Mouse (Mus musculus) liver, embryonic 16.5 days (tissue): ENCODE measurements around the gene Gm49325. TPM values are rescaled to one million over a fixed set of nuclear protein-coding genes. Genes with fewer than 3 reads are reported as not detected.
A peak's percentile ranks its signal among the peaks of the same experiment; 100 is the strongest.

Experiments used
- ATAC-seq: fragments of 200-750 bp; cut with Nextera tagmentation; 2 replicates; pipeline ENCODE4 v1.8.0; 2017; ENCODE audit warnings: low read depth, mild to moderate bottlenecking, moderate number of reproducible peaks, moderate library complexity
- H3K27ac ChIP-seq: fragments of 300-500 bp; sonication (generic); 2 replicates; pipeline ENCODE4 v1.5.1; 2014; ENCODE audit warnings: mild to moderate bottlenecking, low read length
- H3K27me3 ChIP-seq: fragments of 300-500 bp; sonication (generic); 2 replicates; pipeline ENCODE4 v1.6.1; 2014; ENCODE audit warnings: low read depth, low read length, mixed read lengths; ENCODE audit not compliant: control insufficient read depth, insufficient read depth
- H3K36me3 ChIP-seq: fragments of 300-500 bp; sonication (generic); 2 replicates; pipeline ENCODE4 v1.6.1; 2014; ENCODE audit warnings: mild to moderate bottlenecking; ENCODE audit not compliant: control insufficient read depth, insufficient read depth
- H3K4me1 ChIP-seq: fragments of 300-500 bp; sonication (generic); 2 replicates; pipeline ENCODE4 v1.6.1; 2014; ENCODE audit warnings: low read depth, low read length, mixed read lengths; ENCODE audit not compliant: control insufficient read depth
- H3K4me2 ChIP-seq: fragments of 300-500 bp; sonication (generic); 2 replicates; pipeline ENCODE4 v1.6.1; 2014; ENCODE audit warnings: low read depth, low read length, mixed read lengths
- H3K4me3 ChIP-seq: fragments of 300-500 bp; sonication (generic); 2 replicates; pipeline ENCODE4 v1.5.1; 2014; ENCODE audit warnings: low read depth, mild to moderate bottlenecking, low read length
- H3K9ac ChIP-seq: fragments of 300-500 bp; sonication (generic); 2 replicates; pipeline ENCODE4 v1.6.1; 2014; ENCODE audit warnings: low read depth, low read length
- H3K9me3 ChIP-seq: fragments of 300-500 bp; sonication (generic); replicated peaks from 2 replicates; pipeline ENCODE4 v1.6.1; 2016; ENCODE audit warnings: low read length; ENCODE audit not compliant: control insufficient read depth
- WGBS: fragments of 180-500 bp; shearing (Covaris S2); extraction: QIAGEN DNeasy Blood & Tissue Kit; methylation state at CpG from one replicate; pipeline ENCODE4 v1.1.7; 2014; ENCODE audit not compliant: insufficient replicate concordance; 5-methylcytosine and 5-hydroxymethylcytosine counted together
- polyA plus RNA-seq: library from polyadenylated mRNA; unstranded; fragments of >200 nt; fragmentation: Nextera tagmentation; extraction: Ambion mirVana; gene quantifications from 2 replicates; pipeline ENCODE4 v1.2.1, GENCODE M21; 2015

Gm49325 gene
- polyA plus RNA-seq, 1 experiment from 2014 or later: not detected

- WGBS: 74% methylated on average over 3 of the region's 3 CpGs
- H3K9ac ChIP-seq: no peak overlapping the region
- H3K9me3 ChIP-seq: no peaks in the 10 kb centered on the region
- H3K27me3 ChIP-seq: no peaks in the 10 kb centered on the region
- H3K4me3 ChIP-seq: no peak overlapping the region
- no peak overlapping the region for H3K4me2 ChIP-seq
- H3K4me1 ChIP-seq: peaks cover 61% of the 10 kb centered on the region
- no peak overlapping the region for H3K27ac ChIP-seq
- H3K36me3 ChIP-seq: peaks cover 7% of the 10 kb centered on the region
- ATAC-seq: no peak
Observed at GRCm38 (mm10) chr10:77586637-77587036, 19.4 kb upstream of the Gm49325 start.

GRCm38 (mm10) chr10:77587091-77587775, 18.8 kb upstream of the Gm49325 start:
- ATAC-seq: no peak
- Histone ChIP-seq H3K9me3 (no peaks in the 10 kb centered on the region), H3K27me3 (no peaks in the 10 kb centered on the region), H3K4me2 (no peak overlapping the region), H3K9ac (no peak overlapping the region), H3K27ac (no peak overlapping the region), H3K4me1 (peaks cover 59% of the 10 kb centered on the region), H3K4me3 (no peak overlapping the region), H3K36me3 (peaks cover 8% of the 10 kb centered on the region)
- WGBS: 71% methylated on average over 6 of the region's 6 CpGs

- Histone ChIP-seq H3K27ac (no peak overlapping the region; the same call in 1 of the 2 replicates), H3K4me1 (peaks cover 51% of the 10 kb centered on the region), H3K27me3 (no peaks in the 10 kb centered on the region), H3K4me2 (no peak overlapping the region), H3K9ac (no peak overlapping the region), H3K4me3 (no peak overlapping the region), H3K9me3 (no peaks in the 10 kb centered on the region), H3K36me3 (peaks cover 13% of the 10 kb centered on the region)
- WGBS: 75% methylated on average over 2 of the region's 2 CpGs
- no peak for ATAC-seq
Observed at GRCm38 (mm10) chr10:77588036-77588435, 18.0 kb upstream of the Gm49325 start.

- H3K36me3 ChIP-seq: peaks cover 24% of the 10 kb centered on the region
- peaks cover 40% of the 10 kb centered on the region for H3K4me1 ChIP-seq
- no peaks in the 10 kb centered on the region for H3K27me3 ChIP-seq
- peak overlapping the region; percentile 38 for H3K27ac ChIP-seq
- WGBS: 31% methylated on average over 7 of the region's 7 CpGs
- no peak overlapping the region for H3K9ac ChIP-seq
- H3K4me3 ChIP-seq: no peak overlapping the region
- ATAC-seq: no peak
- no peak overlapping the region for H3K4me2 ChIP-seq
- no peaks in the 10 kb centered on the region for H3K9me3 ChIP-seq
Observed at GRCm38 (mm10) chr10:77589117-77589516, 16.9 kb upstream of the Gm49325 start.

GRCm38 (mm10) chr10:77589749-77590148, 16.2 kb upstream of the Gm49325 start:
- Histone ChIP-seq H3K9me3 (no peaks in the 10 kb centered on the region), H3K27me3 (no peaks in the 10 kb centered on the region), H3K4me2 (no peak overlapping the region), H3K27ac (no peak overlapping the region; the same call in 1 of the 2 replicates), H3K36me3 (peaks cover 31% of the 10 kb centered on the region), H3K4me3 (no peak overlapping the region), H3K4me1 (peaks cover 39% of the 10 kb centered on the region), H3K9ac (no peak overlapping the region)
- WGBS: 75% methylated on average over 8 of the region's 8 CpGs
- ATAC-seq: no peak

GRCm38 (mm10) chr10:77590812-77591211, 15.2 kb upstream of the Gm49325 start:
- 29% methylated on average over 6 of the region's 6 CpGs for WGBS

GRCm38 (mm10) chr10:77591546-77591945, 14.5 kb upstream of the Gm49325 start:
- H3K36me3 ChIP-seq: peaks cover 35% of the 10 kb centered on the region

More at GRCm38 (mm10) chr10:77590812-77591211, 15.2 kb upstream of the Gm49325 start:
- no peak overlapping the region for H3K4me3 ChIP-seq
- ATAC-seq: peak; percentile 80
- H3K9ac ChIP-seq: no peak overlapping the region
- no peaks in the 10 kb centered on the region for H3K27me3 ChIP-seq
- no peak overlapping the region for H3K4me2 ChIP-seq
- peaks cover 35% of the 10 kb centered on the region for H3K36me3 ChIP-seq
- peaks cover 39% of the 10 kb centered on the region for H3K4me1 ChIP-seq
- peak overlapping the region; percentile 24; the same call in 1 of the 2 replicates for H3K27ac ChIP-seq
- no peaks in the 10 kb centered on the region for H3K9me3 ChIP-seq

GRCm38 (mm10) chr10:77596060-77596459, 9.9 kb upstream of the Gm49325 start:
- no peak overlapping the region for H3K4me3 ChIP-seq
- no peaks in the 10 kb centered on the region for H3K27me3 ChIP-seq
- no peak for ATAC-seq
- no peak overlapping the region for H3K27ac ChIP-seq
- 76% methylated on average over 2 of the region's 2 CpGs for WGBS
- H3K9me3 ChIP-seq: no peaks in the 10 kb centered on the region
- no peak overlapping the region for H3K4me2 ChIP-seq
- H3K4me1 ChIP-seq: peaks cover under 1% of the 10 kb centered on the region
- no peak overlapping the region for H3K9ac ChIP-seq
- H3K36me3 ChIP-seq: peaks cover 47% of the 10 kb centered on the region

More at GRCm38 (mm10) chr10:77591546-77591945, 14.5 kb upstream of the Gm49325 start:
- Histone ChIP-seq H3K9ac (no peak overlapping the region), H3K9me3 (no peaks in the 10 kb centered on the region), H3K4me3 (no peak overlapping the region), H3K4me2 (no peak overlapping the region), H3K27me3 (no peaks in the 10 kb centered on the region), H3K27ac (no peak overlapping the region), H3K4me1 (peaks cover 39% of the 10 kb centered on the region)
- no peak for ATAC-seq
- WGBS: 85% methylated on average over 6 of the region's 6 CpGs

GRCm38 (mm10) chr10:77603021-77603420, 3.0 kb upstream of the Gm49325 start:
- 61% methylated on average over 4 of the region's 4 CpGs for WGBS

More at GRCm38 (mm10) chr10:77603021-77603420, 3.0 kb upstream of the Gm49325 start:
- Histone ChIP-seq H3K4me1 (peaks cover 21% of the 10 kb centered on the region), H3K4me3 (no peak overlapping the region), H3K9me3 (no peaks in the 10 kb centered on the region), H3K9ac (no peak overlapping the region), H3K27ac (no peak overlapping the region), H3K4me2 (no peak overlapping the region), H3K36me3 (peaks cover 10% of the 10 kb centered on the region), H3K27me3 (no peaks in the 10 kb centered on the region)
- no peak for ATAC-seq
